Mouse (Mus musculus): Measurements from ENCODE around the gene Asap2. TPM values are rescaled to one million over a fixed set of nuclear protein-coding genes. Genes with fewer than 3 reads are reported as not detected.
A peak's percentile ranks its signal among the peaks of the same experiment; 100 is the strongest.

The Asap2 gene
- polyA plus RNA-seq, 1 experiment from 2014 or later = 6.1 TPM

DNA sequence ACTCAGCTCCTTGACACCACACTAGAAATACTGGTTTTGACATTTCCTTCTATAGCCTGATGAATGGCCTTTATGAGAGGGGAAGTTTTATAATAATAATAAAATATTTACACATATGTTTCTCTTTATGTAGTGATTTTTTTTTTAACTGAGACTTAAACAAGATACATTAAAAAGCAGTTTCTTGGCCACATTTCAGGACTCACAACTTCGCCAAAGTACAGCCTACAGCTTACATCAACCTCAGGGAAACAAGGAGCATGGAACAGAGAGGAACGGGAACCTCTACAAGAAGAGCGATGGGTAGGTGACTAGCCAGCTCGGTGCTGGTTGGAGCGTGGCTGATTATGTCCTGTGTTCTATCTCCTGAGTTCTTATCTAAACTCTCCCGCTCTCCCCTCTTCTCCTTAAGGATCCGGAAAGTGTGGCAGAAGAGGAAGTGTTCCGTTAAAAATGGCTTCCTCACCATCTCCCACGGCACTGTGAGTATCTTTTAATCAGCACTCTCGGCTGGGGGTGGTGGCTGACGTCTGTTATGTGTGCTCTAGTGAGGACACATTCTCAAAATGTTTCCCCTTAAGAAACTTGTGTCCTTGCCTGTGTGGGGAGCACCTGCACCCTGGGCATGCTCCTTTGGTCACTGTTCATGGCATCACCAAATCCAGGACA lies 227.7 kb downstream of the Asap2 start:
- no peak overlapping the region for H3K4me2 ChIP-seq
- ATAC-seq (replicated peaks; ENCODE audit: insufficient number of reproducible peaks, insufficient read depth, low FRiP score, low read depth) = no peak
- no peaks in the 10 kb centered on the region for H3K27me3 ChIP-seq
- H3K4me1 ChIP-seq (replicated peaks) = no peaks in the 10 kb centered on the region
- H3K4me3 ChIP-seq = no peak overlapping the region
- no peak overlapping the region for H3K27ac ChIP-seq
- 46% methylated on average over 11 of the region's 11 CpGs for WGBS
- H3K9me3 ChIP-seq (replicated peaks) = no peaks in the 10 kb centered on the region
- peaks cover 8% of the 10 kb centered on the region; the same call in 1 of the 2 replicates for H3K36me3 ChIP-seq
- H3K9ac ChIP-seq = no peak overlapping the region

DNA sequence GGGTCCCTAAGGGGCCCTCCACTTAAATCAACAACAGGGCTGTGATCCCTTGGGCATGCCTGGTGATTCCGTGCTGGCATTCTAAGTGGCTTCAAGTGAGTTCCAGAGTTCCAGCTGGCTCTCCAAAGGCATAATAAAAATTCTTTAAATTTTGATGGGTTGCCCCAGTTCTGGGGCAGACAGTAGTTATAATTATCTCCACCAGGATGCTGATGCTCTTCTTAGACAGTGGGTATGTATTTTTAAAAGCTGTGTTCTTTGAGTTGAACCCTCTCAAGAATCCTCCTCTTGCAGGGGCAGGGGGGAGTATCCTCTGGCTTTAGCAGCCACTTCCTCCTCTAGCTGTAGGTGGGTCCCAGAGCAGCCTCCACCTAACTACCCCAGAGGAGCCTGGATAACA lies 230.3 kb downstream of the Asap2 start:
- H3K27ac ChIP-seq = no peak overlapping the region
- ATAC-seq (replicated peaks; ENCODE audit: insufficient number of reproducible peaks, insufficient read depth, low FRiP score, low read depth) = no peak
- H3K4me3 ChIP-seq = no peak overlapping the region
- H3K4me1 ChIP-seq (replicated peaks) = no peaks in the 10 kb centered on the region; the same call in 1 of the 2 replicates
- WGBS = 56% methylated on average over 1 of the region's 1 CpGs
- H3K36me3 ChIP-seq = peaks cover 6% of the 10 kb centered on the region; the same call in 1 of the 2 replicates
- no peaks in the 10 kb centered on the region for H3K9me3 ChIP-seq (replicated peaks)
- H3K27me3 ChIP-seq = no peaks in the 10 kb centered on the region
- no peak overlapping the region for H3K4me2 ChIP-seq
- no peak overlapping the region for H3K9ac ChIP-seq

DNA sequence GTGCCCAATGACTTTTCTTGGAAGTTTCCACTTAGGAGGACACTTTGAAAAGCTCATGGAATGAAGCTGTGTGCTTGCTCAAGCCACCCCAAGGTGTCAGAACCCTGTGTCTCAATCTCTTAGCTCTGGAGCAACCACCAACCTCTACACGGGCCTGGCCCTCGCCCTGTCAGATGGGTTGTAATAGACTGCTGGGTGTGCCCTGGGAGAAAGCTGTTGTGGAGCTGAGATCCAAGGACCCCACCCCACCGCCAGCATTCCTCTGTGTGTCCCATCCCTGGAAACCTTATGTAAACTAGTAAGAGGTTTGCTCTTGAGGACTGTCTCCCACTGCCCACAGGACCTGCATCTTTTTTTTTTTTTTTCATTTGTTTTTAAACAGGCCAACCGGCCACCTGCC lies 233.7 kb downstream of the Asap2 start:
- H3K4me3 ChIP-seq = no peak overlapping the region
- ATAC-seq (replicated peaks; ENCODE audit: insufficient number of reproducible peaks, insufficient read depth, low FRiP score, low read depth) = no peak
- H3K27me3 ChIP-seq = no peaks in the 10 kb centered on the region
- H3K27ac ChIP-seq = no peak overlapping the region
- 86% methylated on average over 4 of the region's 4 CpGs for WGBS
- no peak overlapping the region for H3K4me2 ChIP-seq
- no peaks in the 10 kb centered on the region for H3K9me3 ChIP-seq (replicated peaks)
- H3K4me1 ChIP-seq (replicated peaks) = peaks cover 17% of the 10 kb centered on the region
- H3K36me3 ChIP-seq = peaks cover 4% of the 10 kb centered on the region; the same call in 1 of the 2 replicates
- no peak overlapping the region for H3K9ac ChIP-seq

DNA sequence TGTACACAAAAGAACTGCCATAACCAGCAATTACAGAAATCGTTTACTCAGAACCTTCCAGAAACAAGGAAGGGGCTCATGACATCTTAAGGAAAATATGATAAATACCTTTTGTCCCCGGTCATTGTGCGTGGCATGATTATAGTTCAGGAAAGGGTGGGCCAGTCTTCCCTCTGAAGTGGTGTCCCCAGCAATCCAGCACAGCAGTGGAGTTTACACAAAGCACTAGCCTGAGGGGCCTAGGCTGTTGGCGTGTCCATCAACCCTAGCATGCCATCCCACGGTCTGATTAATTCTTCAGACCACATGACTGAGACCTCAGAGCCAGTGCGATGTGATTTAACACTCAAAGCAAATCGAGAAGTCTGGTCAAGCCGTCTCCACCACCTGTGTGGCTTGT lies 235.1 kb downstream of the Asap2 start:
- H3K4me3 ChIP-seq = no peak overlapping the region
- WGBS = 72% methylated on average over 8 of the region's 8 CpGs
- no peak overlapping the region for H3K27ac ChIP-seq
- no peaks in the 10 kb centered on the region for H3K9me3 ChIP-seq (replicated peaks)
- H3K27me3 ChIP-seq = no peaks in the 10 kb centered on the region
- ATAC-seq (replicated peaks; ENCODE audit: insufficient number of reproducible peaks, insufficient read depth, low FRiP score, low read depth) = no peak
- H3K4me1 ChIP-seq (replicated peaks) = peaks cover 17% of the 10 kb centered on the region
- peaks cover 2% of the 10 kb centered on the region; the same call in 1 of the 2 replicates for H3K36me3 ChIP-seq
- H3K9ac ChIP-seq = no peak overlapping the region
- no peak overlapping the region for H3K4me2 ChIP-seq

DNA sequence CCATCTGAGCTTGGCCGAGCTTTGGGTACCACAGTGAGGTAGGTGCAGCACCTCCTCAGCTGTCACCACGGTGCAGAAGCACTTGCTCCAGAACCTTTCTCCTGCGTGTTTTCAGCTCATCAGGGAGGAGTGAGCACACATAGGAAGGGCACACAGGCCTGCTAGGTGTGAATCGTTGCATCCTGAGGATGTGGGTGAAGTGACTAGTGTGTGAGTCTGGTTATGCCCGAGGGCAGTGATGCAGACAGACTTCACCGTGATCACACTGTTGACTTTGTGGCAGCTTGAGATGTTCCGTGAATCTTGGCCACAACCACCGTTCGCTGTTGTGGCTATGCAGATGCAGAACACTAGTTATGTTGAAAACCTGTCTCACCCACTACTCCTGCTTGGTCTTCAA lies 236.1 kb downstream of the Asap2 start:
- no peak overlapping the region for H3K9ac ChIP-seq

DNA sequence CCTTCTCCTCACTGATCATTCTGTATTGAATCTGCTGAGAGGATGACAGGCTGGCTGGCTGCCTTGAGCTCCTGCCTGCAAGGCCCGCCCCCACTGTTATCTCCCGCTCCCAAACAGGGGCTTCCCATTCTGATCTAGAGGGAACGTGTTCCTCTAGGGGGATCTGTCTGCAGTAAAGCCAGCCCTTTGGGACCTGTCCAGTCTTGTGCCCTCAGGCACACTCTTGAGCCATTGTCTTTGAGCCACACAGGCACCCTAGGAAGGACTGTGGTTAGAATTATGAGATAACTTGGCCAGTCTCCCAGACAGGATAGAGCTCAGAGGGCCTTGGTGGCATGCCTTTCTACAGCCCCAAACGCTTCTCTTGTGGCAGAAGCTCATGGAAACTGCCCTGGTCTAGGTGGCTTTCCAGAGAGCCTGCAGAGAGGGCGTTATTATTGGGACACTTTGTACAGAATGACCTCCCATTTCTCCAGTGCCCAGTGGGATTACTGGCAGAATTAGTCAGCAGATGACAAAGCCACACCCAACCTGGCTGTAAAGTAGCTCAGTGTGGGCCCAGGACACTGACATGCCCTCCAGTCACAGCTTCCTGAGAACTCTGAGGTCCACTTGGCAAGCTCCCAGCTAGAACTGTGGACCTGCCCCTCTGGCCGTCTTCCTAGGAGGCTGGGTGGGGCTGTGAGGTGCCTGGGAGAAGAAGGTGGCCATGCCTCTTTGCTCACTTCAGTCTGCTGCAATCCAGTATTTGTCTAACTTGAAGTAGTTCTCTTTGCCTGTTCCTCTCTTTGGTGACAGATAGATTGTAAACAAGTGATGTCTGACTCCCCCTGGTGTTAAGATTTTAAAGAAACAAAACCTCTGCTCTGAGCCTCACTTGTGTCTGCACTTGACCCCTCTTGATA lies 237.1 kb downstream of the Asap2 start:
- H3K36me3 ChIP-seq = peaks cover 10% of the 10 kb centered on the region; the same call in 1 of the 2 replicates
- no peak overlapping the region for H3K9ac ChIP-seq
- no peak overlapping the region for H3K4me3 ChIP-seq
- H3K9me3 ChIP-seq (replicated peaks) = no peaks in the 10 kb centered on the region
- ATAC-seq (replicated peaks; ENCODE audit: insufficient number of reproducible peaks, insufficient read depth, low FRiP score, low read depth) = peak; percentile 74
- H3K4me1 ChIP-seq (replicated peaks) = peaks cover 17% of the 10 kb centered on the region
- no peak overlapping the region for H3K4me2 ChIP-seq
- WGBS = 19% methylated on average over 6 of the region's 6 CpGs
- H3K27me3 ChIP-seq = no peaks in the 10 kb centered on the region
- H3K27ac ChIP-seq = peak overlapping the region; percentile 78

More for the DNA sequence above, 236.1 kb downstream of the Asap2 start:
- ATAC-seq (replicated peaks; ENCODE audit: insufficient number of reproducible peaks, insufficient read depth, low FRiP score, low read depth) = no peak
- no peaks in the 10 kb centered on the region for H3K27me3 ChIP-seq
- no peak overlapping the region for H3K4me2 ChIP-seq
- no peaks in the 10 kb centered on the region for H3K9me3 ChIP-seq (replicated peaks)
- no peak overlapping the region for H3K4me3 ChIP-seq
- H3K36me3 ChIP-seq = peaks cover 10% of the 10 kb centered on the region; the same call in 1 of the 2 replicates
- peaks cover 17% of the 10 kb centered on the region for H3K4me1 ChIP-seq (replicated peaks)
- H3K27ac ChIP-seq = peak overlapping the region; percentile 78; the same call in 1 of the 2 replicates
- 76% methylated on average over 9 of the region's 9 CpGs for WGBS

DNA sequence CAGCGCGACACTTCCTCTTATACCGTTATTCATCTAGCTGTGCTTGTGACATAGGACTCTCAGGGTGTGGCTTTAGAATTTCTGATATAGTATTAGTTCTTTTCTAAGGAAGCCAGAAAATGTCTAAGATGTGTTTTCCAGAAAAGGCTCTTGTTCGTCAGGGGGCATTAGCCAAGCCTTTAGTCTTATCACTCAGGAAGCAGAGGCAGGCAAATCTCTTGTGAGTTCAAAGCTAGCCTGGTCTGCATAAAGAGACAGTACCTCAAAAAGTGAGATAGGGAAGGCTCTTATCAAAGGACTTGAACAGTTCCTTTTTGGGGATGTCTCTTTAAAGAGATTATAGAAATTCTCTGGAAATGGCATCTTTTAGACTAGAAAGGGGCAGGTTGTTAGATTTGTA lies 238.4 kb downstream of the Asap2 start:
- ATAC-seq (replicated peaks; ENCODE audit: insufficient number of reproducible peaks, insufficient read depth, low FRiP score, low read depth) = no peak
- WGBS = 86% methylated on average over 4 of the region's 4 CpGs
- Histone ChIP-seq H3K36me3 (peaks cover 10% of the 10 kb centered on the region; the same call in 1 of the 2 replicates), H3K4me3 (no peak overlapping the region), H3K9me3 (replicated peaks) (no peaks in the 10 kb centered on the region), H3K4me2 (no peak overlapping the region), H3K4me1 (replicated peaks) (peaks cover 17% of the 10 kb centered on the region), H3K27me3 (no peaks in the 10 kb centered on the region), H3K9ac (no peak overlapping the region), H3K27ac (no peak overlapping the region)

DNA sequence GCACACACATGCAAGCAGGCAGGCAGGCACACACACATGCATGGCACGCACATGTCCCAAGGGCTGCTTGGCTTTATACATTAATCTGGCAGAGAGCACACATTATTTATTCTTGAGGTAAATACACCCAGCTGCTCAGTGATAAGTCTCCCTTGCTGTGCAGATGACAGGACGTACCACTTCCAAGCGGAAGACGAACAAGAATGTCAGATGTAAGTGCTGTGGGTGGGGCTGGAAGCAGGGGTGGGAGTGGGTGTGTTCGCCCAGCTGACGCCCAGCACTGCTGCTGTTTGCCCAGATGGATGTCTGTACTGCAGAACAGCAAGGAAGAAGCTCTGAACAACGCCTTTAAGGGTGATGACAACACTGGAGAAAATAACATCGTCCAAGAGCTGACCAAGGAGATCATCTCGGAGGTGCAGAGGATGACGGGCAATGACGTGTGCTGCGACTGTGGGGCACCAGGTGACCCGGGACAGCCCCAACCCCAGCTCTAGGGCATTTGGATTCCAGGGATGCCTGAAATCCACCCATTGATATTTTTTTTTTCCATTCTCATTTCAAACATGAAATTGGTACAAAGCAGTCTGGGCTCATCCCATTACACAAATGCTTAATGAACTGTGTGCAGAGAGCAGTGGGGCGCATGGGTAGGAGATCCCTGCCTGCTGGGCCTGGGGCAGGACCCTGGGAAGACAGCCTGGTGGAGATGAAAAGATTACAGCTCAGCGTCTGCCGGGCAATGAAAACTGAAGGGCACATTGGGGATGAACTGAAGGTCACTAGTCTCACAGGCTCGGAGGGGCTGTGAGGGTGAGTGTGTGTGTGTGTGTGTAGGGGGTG lies 239.0 kb downstream of the Asap2 start:
- Histone ChIP-seq H3K27ac (no peak overlapping the region), H3K27me3 (no peaks in the 10 kb centered on the region), H3K9me3 (replicated peaks) (no peaks in the 10 kb centered on the region), H3K9ac (no peak overlapping the region), H3K4me1 (replicated peaks) (peaks cover 17% of the 10 kb centered on the region), H3K36me3 (peaks cover 10% of the 10 kb centered on the region; the same call in 1 of the 2 replicates), H3K4me2 (no peak overlapping the region), H3K4me3 (no peak overlapping the region)
- WGBS = 64% methylated on average over 17 of the region's 17 CpGs
- no peak for ATAC-seq (replicated peaks; ENCODE audit: insufficient number of reproducible peaks, insufficient read depth, low FRiP score, low read depth)

DNA sequence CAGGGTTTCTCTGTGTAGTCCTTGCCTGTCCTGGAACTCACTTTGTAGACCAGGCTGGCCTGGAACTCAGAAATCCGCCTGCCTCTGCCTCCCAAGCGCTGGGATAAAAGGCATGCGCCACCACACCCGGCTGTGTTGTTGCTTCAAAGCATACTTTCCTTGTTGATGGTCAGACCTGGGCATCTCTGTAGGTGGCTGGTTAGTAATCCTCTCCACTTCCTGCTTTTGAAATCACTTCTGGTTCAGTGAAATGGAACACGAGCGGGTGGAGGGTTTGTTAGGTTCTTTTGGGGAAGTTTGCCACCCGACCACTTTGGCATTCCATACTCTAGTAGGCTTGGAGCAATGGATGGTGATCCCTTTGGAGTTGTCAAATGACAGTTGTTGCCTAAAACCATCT lies 243.5 kb downstream of the Asap2 start:
- no peak overlapping the region for H3K4me2 ChIP-seq
- no peak for ATAC-seq (replicated peaks; ENCODE audit: insufficient number of reproducible peaks, insufficient read depth, low FRiP score, low read depth)
- no peaks in the 10 kb centered on the region for H3K27me3 ChIP-seq
- H3K27ac ChIP-seq = no peak overlapping the region
- H3K36me3 ChIP-seq = peaks cover 14% of the 10 kb centered on the region; the same call in 1 of the 2 replicates
- 87% methylated on average over 7 of the region's 7 CpGs for WGBS
- no peaks in the 10 kb centered on the region for H3K4me1 ChIP-seq (replicated peaks)
- no peak overlapping the region for H3K9ac ChIP-seq
- H3K4me3 ChIP-seq = no peak overlapping the region
- no peaks in the 10 kb centered on the region for H3K9me3 ChIP-seq (replicated peaks)

DNA sequence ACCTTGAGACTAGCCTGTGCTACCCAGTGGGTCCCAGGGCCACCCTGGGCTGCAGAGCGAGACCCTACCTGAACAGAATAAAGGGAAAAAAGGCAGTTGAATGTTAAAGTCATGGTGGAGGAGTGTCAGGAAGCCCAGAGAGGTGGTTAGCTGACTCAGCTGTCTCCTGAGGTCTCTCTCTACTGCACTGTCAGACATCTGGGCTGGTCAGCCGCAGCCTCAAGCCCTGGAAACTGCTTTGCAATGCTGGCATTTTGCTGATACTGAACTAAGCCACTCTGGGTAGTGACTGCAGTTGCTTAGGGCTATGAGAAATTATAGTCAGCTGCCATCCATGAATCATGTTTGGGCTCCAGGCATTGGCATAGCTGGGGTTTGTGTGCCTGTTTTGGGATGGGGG lies 244.3 kb downstream of the Asap2 start:
- no peaks in the 10 kb centered on the region for H3K27me3 ChIP-seq
- H3K4me1 ChIP-seq (replicated peaks) = no peaks in the 10 kb centered on the region
- no peak overlapping the region for H3K4me3 ChIP-seq
- H3K4me2 ChIP-seq = no peak overlapping the region
- WGBS = 88% methylated on average over 2 of the region's 2 CpGs
- H3K9ac ChIP-seq = no peak overlapping the region
- no peak overlapping the region for H3K27ac ChIP-seq
- no peak for ATAC-seq (replicated peaks; ENCODE audit: insufficient number of reproducible peaks, insufficient read depth, low FRiP score, low read depth)
- no peaks in the 10 kb centered on the region for H3K9me3 ChIP-seq (replicated peaks)
- H3K36me3 ChIP-seq = peaks cover 19% of the 10 kb centered on the region; the same call in 1 of the 2 replicates

DNA sequence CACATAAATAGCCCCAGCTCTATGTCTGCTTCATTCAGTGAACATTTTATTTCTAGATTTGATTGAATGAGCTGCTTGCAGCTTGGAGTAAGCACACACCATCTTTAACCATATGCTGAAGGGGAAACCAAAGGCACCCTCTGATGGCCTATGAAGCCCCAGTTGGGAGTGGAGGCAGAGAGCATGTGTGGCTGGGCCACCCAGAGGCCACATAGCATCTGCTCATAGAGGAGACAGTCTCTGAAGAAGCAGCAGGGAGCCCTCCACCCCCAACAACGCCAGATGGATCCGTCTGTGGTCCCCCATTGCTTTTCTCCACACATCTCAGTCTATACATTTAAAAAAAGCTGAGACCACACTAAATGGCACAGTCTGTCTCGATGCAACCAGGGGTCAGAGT lies 251.7 kb downstream of the Asap2 start:
- Histone ChIP-seq H3K9me3 (replicated peaks) (no peaks in the 10 kb centered on the region), H3K4me1 (replicated peaks) (no peaks in the 10 kb centered on the region), H3K4me3 (no peak overlapping the region), H3K9ac (no peak overlapping the region), H3K27ac (no peak overlapping the region), H3K4me2 (no peak overlapping the region), H3K36me3 (peaks cover 17% of the 10 kb centered on the region), H3K27me3 (no peaks in the 10 kb centered on the region)
- 84% methylated on average over 3 of the region's 3 CpGs for WGBS
- no peak for ATAC-seq (replicated peaks; ENCODE audit: insufficient number of reproducible peaks, insufficient read depth, low FRiP score, low read depth)
